Mouse (Mus musculus) gastrocnemius, adult 8-10 months (tissue): ENCODE measurements around the gene Serinc3. TPM values are rescaled to one million over a fixed set of nuclear protein-coding genes. Genes with fewer than 3 reads are reported as not detected.
"Not testable (repeated sequence)": the region's sequence is repeated elsewhere in the genome, so short reads cannot be mapped to it uniquely, and the experiment has no call there.

Experiments
- DNase-seq, 2 experiments: peaks; one replicate each; pipeline ENCODE4 v3.0.0; 2022; ENCODE audit warnings: low spot score in 2 of 2
- total RNA-seq, 4 experiments: library from RNA; stranded (reverse); gene quantifications; 2 replicates each; pipeline ENCODE4 v1.2.4; 2022

Serinc3 gene
- total RNA-seq, 4 experiments from 2014 or later = 88.8 to 135 (median 117) TPM

- no peak for DNase-seq
Observed at GRCm38 (mm10) chr2:163631715-163632114, 13.2 kb downstream of the Serinc3 start.

- no peak for DNase-seq
Observed at GRCm38 (mm10) chr2:163631223-163631622, 13.7 kb downstream of the Serinc3 start.

GRCm38 (mm10) chr2:163621401-163621800 lies 23.5 kb downstream of the Serinc3 start:
- not testable (repeated sequence) for DNase-seq

- no peak for DNase-seq
Observed at GRCm38 (mm10) chr2:163620451-163620850, 24.5 kb downstream of the Serinc3 start.

- DNase-seq = no peak
Observed at GRCm38 (mm10) chr2:163617874-163618273, 27.1 kb downstream of the Serinc3 start.

GRCm38 (mm10) chr2:163617232-163617863 lies 27.6 kb downstream of the Serinc3 start:
- DNase-seq = no peak

- no peak for DNase-seq
Observed at GRCm38 (mm10) chr2:163616652-163617227, 28.2 kb downstream of the Serinc3 start.

- DNase-seq = no peak
Observed at GRCm38 (mm10) chr2:163615906-163616651, 28.9 kb downstream of the Serinc3 start.

- no peak for DNase-seq
Observed at GRCm38 (mm10) chr2:163615401-163615800, 29.5 kb downstream of the Serinc3 start.

GRCm38 (mm10) chr2:163613990-163614389 lies 30.9 kb downstream of the Serinc3 start:
- no peak for DNase-seq

GRCm38 (mm10) chr2:163613206-163613605 lies 31.7 kb downstream of the Serinc3 start:
- DNase-seq = no peak

- no peak for DNase-seq
Observed at GRCm38 (mm10) chr2:163611176-163611575, 33.8 kb downstream of the Serinc3 start.

- no peak for DNase-seq
Observed at GRCm38 (mm10) chr2:163609281-163609975, 35.5 kb downstream of the Serinc3 start.

- no peak for DNase-seq
Observed at GRCm38 (mm10) chr2:163608008-163608407, 36.9 kb downstream of the Serinc3 start.

GRCm38 (mm10) chr2:163606161-163606560 lies 38.8 kb downstream of the Serinc3 start:
- DNase-seq = no peak

- peak; percentile 73 to 84 for DNase-seq
Observed at GRCm38 (mm10) chr2:163602101-163602971, 42.6 kb downstream of the Serinc3 start, which contains the start of gene Ttpal. Gene Ttpal (plus strand): TSS chr2:163602314.

- DNase-seq = no peak
Observed at GRCm38 (mm10) chr2:163601712-163602100, 43.2 kb downstream of the Serinc3 start.

- DNase-seq = no peak
Observed at GRCm38 (mm10) chr2:163601066-163601465, 43.9 kb downstream of the Serinc3 start.

GRCm38 (mm10) chr2:163599226-163599625 lies 45.7 kb downstream of the Serinc3 start:
- peak; percentile 32 to 36 for DNase-seq

- no peak for DNase-seq
Observed at GRCm38 (mm10) chr2:163597661-163598060, 47.3 kb downstream of the Serinc3 start.

GRCm38 (mm10) chr2:163596873-163597155 lies 48.1 kb downstream of the Serinc3 start:
- DNase-seq = no peak
